Mouse (Mus musculus) cortical plate, adult 2 months (tissue): Measurements from ENCODE around the gene Mettl22.

Source experiments
- CTCF ChIP-seq: fragments of 200-500 bp; IDR thresholded peaks from 2 replicates; pipeline ENCODE4 v1.5.1; 2011; ENCODE audit warnings: mild to moderate bottlenecking, control low read depth, low read length; ENCODE audit not compliant: insufficient read depth; ENCODE audit errors: extremely low read depth
- POLR2A ChIP-seq: fragments of 200-500 bp; IDR thresholded peaks from 2 replicates; pipeline ENCODE4 v1.6.1; 2011; ENCODE audit warnings: mild to moderate bottlenecking, low read length, control low read depth; ENCODE audit not compliant: insufficient read depth; ENCODE audit errors: extremely low read depth

GRCm38 (mm10) chr16:8532461-8532860 is 61.9 kb downstream of the Mettl22 start:
- TF ChIP-seq CTCF = no peak
- no peak for TF ChIP-seq POLR2A
